Mouse (Mus musculus) E14TG2a.4 (cell line): ENCODE measurements around the gene Gm28043.

Experiments used
- H3K27me3 ChIP-seq: 2 replicates; pipeline ENCODE4 v1.6.1; 2014; ENCODE audit warnings: low read length, control low read depth; ENCODE audit not compliant: insufficient read depth
- H3K36me3 ChIP-seq: 2 replicates; pipeline ENCODE4 v1.6.1; 2014; ENCODE audit warnings: low read length, control low read depth; ENCODE audit not compliant: insufficient read depth
- H3K4me1 ChIP-seq: replicated peaks from 2 replicates; pipeline ENCODE4 v1.6.1; 2014; ENCODE audit warnings: low read depth, low read length, control low read depth
- H3K4me3 ChIP-seq: replicated peaks from 2 replicates; pipeline ENCODE4 v1.5.1; 2014; ENCODE audit warnings: mild to moderate bottlenecking, low read length
- H3K9me3 ChIP-seq: 2 replicates; pipeline ENCODE4 v1.6.1; 2014; ENCODE audit warnings: low read length, control low read depth
- CTCF ChIP-seq: conservative IDR thresholded peaks from 2 replicates; pipeline ENCODE4 v1.5.1; 2014; ENCODE audit warnings: low read length
- NANOG ChIP-seq: IDR thresholded peaks from 2 replicates; pipeline ENCODE4 v1.6.1; 2014; ENCODE audit warnings: borderline replicate concordance, low read length, mixed read lengths
- POU5F1 ChIP-seq: IDR thresholded peaks from 2 replicates; pipeline ENCODE4 v1.6.1; 2014; ENCODE audit warnings: low read length, borderline replicate concordance

The Gm28043 gene

GRCm38 (mm10) chr17:29632312-29632711 lies 17.6 kb downstream of the Gm28043 start:
- Histone ChIP-seq H3K9me3 (no peaks in the 10 kb centered on the region), H3K36me3 (peaks cover 80% of the 10 kb centered on the region), H3K27me3 (no peaks in the 10 kb centered on the region), H3K4me1 (peaks cover 99% of the 10 kb centered on the region), H3K4me3 (no peak overlapping the region)
- TF ChIP-seq POU5F1: no peak
- TF ChIP-seq CTCF: no peak
- no peak for TF ChIP-seq NANOG

GRCm38 (mm10) chr17:29635492-29635891 lies 20.8 kb downstream of the Gm28043 start:
- Histone ChIP-seq H3K36me3 (peaks cover 71% of the 10 kb centered on the region), H3K27me3 (no peaks in the 10 kb centered on the region), H3K9me3 (no peaks in the 10 kb centered on the region), H3K4me1 (peaks cover 99% of the 10 kb centered on the region), H3K4me3 (no peak overlapping the region)
- TF ChIP-seq CTCF: no peak
- no peak for TF ChIP-seq NANOG
- TF ChIP-seq POU5F1: no peak

- H3K36me3 ChIP-seq: peaks cover 71% of the 10 kb centered on the region
- H3K9me3 ChIP-seq: no peaks in the 10 kb centered on the region
- no peaks in the 10 kb centered on the region for H3K27me3 ChIP-seq
- TF ChIP-seq CTCF: peak; percentile 32
- no peak for TF ChIP-seq NANOG
- no peak overlapping the region for H3K4me3 ChIP-seq
- H3K4me1 ChIP-seq: peaks cover 99% of the 10 kb centered on the region
Measured at GRCm38 (mm10) chr17:29636118-29636517, 21.4 kb downstream of the Gm28043 start.

GRCm38 (mm10) chr17:29637377-29637776 lies 22.7 kb downstream of the Gm28043 start:
- H3K4me1 ChIP-seq: peaks cover 98% of the 10 kb centered on the region
- no peaks in the 10 kb centered on the region for H3K9me3 ChIP-seq
- H3K4me3 ChIP-seq: no peak overlapping the region
- no peaks in the 10 kb centered on the region for H3K27me3 ChIP-seq
- H3K36me3 ChIP-seq: peaks cover 66% of the 10 kb centered on the region
- TF ChIP-seq POU5F1: no peak
- TF ChIP-seq CTCF: no peak
- TF ChIP-seq NANOG: no peak

GRCm38 (mm10) chr17:29637895-29638294 lies 23.2 kb downstream of the Gm28043 start:
- Histone ChIP-seq H3K9me3 (no peaks in the 10 kb centered on the region), H3K4me1 (peaks cover 95% of the 10 kb centered on the region), H3K27me3 (no peaks in the 10 kb centered on the region), H3K36me3 (peaks cover 66% of the 10 kb centered on the region), H3K4me3 (no peak overlapping the region)
- TF ChIP-seq CTCF (no peak), POU5F1 (no peak), NANOG (no peak)

GRCm38 (mm10) chr17:29640971-29641370 lies 26.3 kb downstream of the Gm28043 start:
- Histone ChIP-seq H3K4me1 (peaks cover 81% of the 10 kb centered on the region), H3K9me3 (no peaks in the 10 kb centered on the region), H3K27me3 (no peaks in the 10 kb centered on the region), H3K36me3 (peaks cover 41% of the 10 kb centered on the region), H3K4me3 (no peak overlapping the region)
- TF ChIP-seq CTCF (no peak), NANOG (no peak), POU5F1 (no peak)

GRCm38 (mm10) chr17:29642219-29642618 lies 27.5 kb downstream of the Gm28043 start:
- no peak for TF ChIP-seq POU5F1
- TF ChIP-seq NANOG: no peak
- no peak for TF ChIP-seq CTCF
- no peaks in the 10 kb centered on the region for H3K27me3 ChIP-seq
- H3K36me3 ChIP-seq: peaks cover 30% of the 10 kb centered on the region
- peaks cover 77% of the 10 kb centered on the region for H3K4me1 ChIP-seq
- H3K9me3 ChIP-seq: no peaks in the 10 kb centered on the region
- H3K4me3 ChIP-seq: no peak overlapping the region

- H3K36me3 ChIP-seq: peaks cover 9% of the 10 kb centered on the region
- H3K4me1 ChIP-seq: peaks cover 20% of the 10 kb centered on the region
- H3K27me3 ChIP-seq: no peaks in the 10 kb centered on the region
- H3K9me3 ChIP-seq: no peaks in the 10 kb centered on the region
- no peak for TF ChIP-seq POU5F1
- TF ChIP-seq CTCF: no peak
- TF ChIP-seq NANOG: no peak
- H3K4me3 ChIP-seq: no peak overlapping the region
Measured at GRCm38 (mm10) chr17:29658249-29658648, 43.6 kb downstream of the Gm28043 start.

GRCm38 (mm10) chr17:29660076-29660761 lies 45.5 kb downstream of the Gm28043 start, which contains the start of gene Cmtr1:
Gene Cmtr1 (plus strand): TSS chr17:29660595.
- no peaks in the 10 kb centered on the region for H3K9me3 ChIP-seq
- peaks cover 23% of the 10 kb centered on the region for H3K4me1 ChIP-seq
- no peak for TF ChIP-seq POU5F1
- no peak for TF ChIP-seq NANOG
- TF ChIP-seq CTCF: no peak
- peak within 1 kb of the TSS; percentile 94 for H3K4me3 ChIP-seq
- H3K27me3 ChIP-seq: no peaks in the 10 kb centered on the region
- H3K36me3 ChIP-seq: peaks cover 28% of the 10 kb centered on the region
